Mouse (Mus musculus): Measurements from ENCODE around the gene Lrrc42.

GRCm38 (mm10) chr4:107198072-107198471 lies 55.3 kb downstream of the Lrrc42 start:
- TF ChIP-seq CTCF (IDR thresholded peaks at IDR 0.05; ENCODE audit: low read depth) = no peak
- no peak for TF ChIP-seq EP300 (optimal IDR thresholded peaks at IDR 0.05)
